Mouse (Mus musculus) ES-E14 (cell line): Measurements from ENCODE around the gene Thada. TPM values are rescaled to one million over a fixed set of nuclear protein-coding genes. Genes with fewer than 3 reads are reported as not detected.

Experiments
- DNase-seq: peaks from one replicate; pipeline ENCODE4 v3.0.0-alpha.2; 2013; ENCODE audit warnings: low read depth, low spot score
- H3K27ac ChIP-seq: 2 replicates; pipeline ENCODE4 v1.5.1; 2012; ENCODE audit warnings: low read depth, mild to moderate bottlenecking, low read length, moderate library complexity, mixed read lengths; ENCODE audit not compliant: poor library complexity, insufficient read depth, severe bottlenecking
- H3K36me3 ChIP-seq: 2 replicates; pipeline ENCODE4 v1.6.1; 2012; ENCODE audit warnings: mild to moderate bottlenecking, low read length, moderate library complexity, mixed read lengths; ENCODE audit not compliant: control insufficient read depth, poor library complexity, insufficient read depth, severe bottlenecking
- H3K4me1 ChIP-seq, 2 experiments: fragments of 150-350 bp in 1 of 2; sonication (generic) in 1 of 2; 2 replicates each; pipeline ENCODE4 v1.6.1; 2012; ENCODE audit warnings: low read length in 2 of 2, mild to moderate bottlenecking in 1 of 2, mixed read lengths in 1 of 2; ENCODE audit not compliant: control insufficient read depth in 2 of 2, insufficient read depth in 2 of 2, poor library complexity in 1 of 2
- H3K4me3 ChIP-seq, 2 experiments: fragments of 150-350 bp in 1 of 2; sonication (generic) in 1 of 2; 2 replicates each; pipeline ENCODE4 v1.5.1; 2012; ENCODE audit warnings: low read length in 2 of 2, low read depth in 1 of 2, mild to moderate bottlenecking in 1 of 2, mixed read lengths in 1 of 2; ENCODE audit not compliant: insufficient read depth in 1 of 2, poor library complexity in 1 of 2, severe bottlenecking in 1 of 2
- H3K9ac ChIP-seq: 2 replicates; pipeline ENCODE4 v1.6.1; 2012; ENCODE audit warnings: low read depth, mild to moderate bottlenecking, low read length, mixed read lengths; ENCODE audit not compliant: poor library complexity, insufficient read depth, severe bottlenecking
- H3K9me3 ChIP-seq: fragments of 150-350 bp; sonication (generic); 2 replicates; pipeline ENCODE4 v1.6.1; 2012; ENCODE audit warnings: low read depth, mild to moderate bottlenecking, low read length; ENCODE audit not compliant: control insufficient read depth, insufficient read depth
- CHD2 ChIP-seq: IDR thresholded peaks from 2 replicates; pipeline ENCODE4 v1.6.1; 2014; ENCODE audit warnings: mild to moderate bottlenecking, low read depth, low read length, inconsistent platforms
- HCFC1 ChIP-seq: IDR thresholded peaks from 2 replicates; pipeline ENCODE4 v1.6.1; 2012; ENCODE audit warnings: low read length, inconsistent platforms, borderline replicate concordance; ENCODE audit not compliant: insufficient read depth
- MAFK ChIP-seq: IDR thresholded peaks from 2 replicates; pipeline ENCODE4 v1.6.1; 2014; ENCODE audit warnings: mild to moderate bottlenecking, low read depth, low read length, inconsistent platforms; ENCODE audit not compliant: insufficient read depth
- ZC3H11A ChIP-seq: IDR thresholded peaks from 2 replicates; pipeline ENCODE4 v1.6.1; 2012; ENCODE audit warnings: low read depth, mild to moderate bottlenecking, inconsistent platforms, low read length, borderline replicate concordance
- ZNF384 ChIP-seq: IDR thresholded peaks from 2 replicates; pipeline ENCODE4 v1.6.1; 2012; ENCODE audit warnings: low read depth, low read length, inconsistent platforms
- in situ Hi-C, 2 experiments: fragments of 600-800 bp; cut with MboI; formaldehyde crosslinking; loops; one replicate each; pipeline ENCODE4 v1.15.1; 2025; ENCODE audit warnings: low sequenced_read_pairs in 2 of 2, inconsistent platforms in 1 of 2; ENCODE audit not compliant: unreplicated experiment in 2 of 2
- total RNA-seq: library from RNA; depleted of rRNA; stranded (reverse); fragments of 300-350 nt; gene quantifications from 2 replicates; pipeline ENCODE4 v1.2.3, GENCODE M21; 2012

Gene Thada
- total RNA-seq, 1 experiment = 37.4 TPM

DNA sequence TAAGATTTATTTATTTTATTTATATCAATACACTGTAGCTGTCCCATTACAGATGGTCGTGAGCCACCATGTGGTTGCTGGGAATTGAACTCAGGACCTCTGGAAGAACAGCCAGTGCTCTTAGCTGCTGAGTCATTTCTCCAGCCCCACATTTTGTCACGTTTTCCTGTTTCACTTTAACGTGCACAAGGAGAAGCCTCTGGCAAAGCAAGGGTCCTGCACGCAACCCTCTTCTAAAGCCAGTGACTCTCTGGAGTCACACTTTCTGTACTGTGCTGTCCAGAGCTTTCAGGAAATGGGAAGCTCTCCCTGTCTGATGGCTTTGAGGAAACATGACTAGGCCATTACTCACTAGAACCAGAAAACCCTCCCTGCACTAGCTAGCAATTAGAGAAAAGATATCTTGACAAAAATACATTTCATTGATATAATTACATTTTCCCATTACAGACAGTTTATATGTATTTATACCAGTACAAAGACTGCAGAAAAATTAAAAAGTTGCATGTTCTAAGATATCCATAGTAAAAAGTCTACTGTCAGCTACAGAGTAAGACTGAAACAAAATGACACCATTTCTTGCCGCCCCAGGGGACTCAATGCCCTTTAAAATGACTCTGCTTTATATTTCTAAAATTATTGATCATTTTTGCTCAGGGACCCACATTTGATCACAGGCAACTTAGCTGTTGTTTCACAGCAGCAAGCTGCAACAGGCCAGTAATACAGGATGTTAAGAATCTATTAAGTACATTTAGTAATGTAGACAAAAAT, 131.6 kb downstream of the Thada start:
- H3K4me1 ChIP-seq = peaks cover 0 to 10% of the 10 kb centered on the region in 2 experiments; a peak in 1 of 4 replicates
- no peaks in the 10 kb centered on the region for H3K9me3 ChIP-seq
- no peak for DNase-seq
- no peak overlapping the region for H3K4me3 ChIP-seq
- TF ChIP-seq HCFC1 (no peak), MAFK (peak; percentile 15; the same call in 1 of the 2 replicates)
- no peak overlapping the region for H3K27ac ChIP-seq
- in situ Hi-C loops = no loop called here
- peaks cover 11% of the 10 kb centered on the region for H3K36me3 ChIP-seq
- H3K9ac ChIP-seq = no peak overlapping the region

GRCm38 (mm10) chr17:84332940-84333339, 133.1 kb downstream of the Thada start:
- TF ChIP-seq ZNF384 (no peak), HCFC1 (no peak), MAFK (no peak), CHD2 (no peak), ZC3H11A (no peak)
- Histone ChIP-seq H3K9me3 (no peaks in the 10 kb centered on the region), H3K36me3 (peaks cover 11% of the 10 kb centered on the region), H3K4me3 (no peak overlapping the region), H3K9ac (no peak overlapping the region), H3K27ac (no peak overlapping the region), H3K4me1 (peaks cover 0 to 10% of the 10 kb centered on the region in 2 experiments; a peak in 1 of 4 replicates)
- no peak for DNase-seq
- in situ Hi-C loops = no loop called here

GRCm38 (mm10) chr17:84330986-84331385, 135.0 kb downstream of the Thada start:
- DNase-seq = no peak
- Histone ChIP-seq H3K27ac (no peak overlapping the region; the same call in 1 of the 2 replicates), H3K36me3 (peaks cover 13% of the 10 kb centered on the region), H3K9me3 (no peaks in the 10 kb centered on the region), H3K4me1 (peaks cover 0 to 10% of the 10 kb centered on the region in 2 experiments; a peak in 1 of 4 replicates), H3K4me3 (no peak overlapping the region), H3K9ac (0 out of 2 replicates have a peak overlapping the region, but pooled peaks have one; percentile 22)
- TF ChIP-seq MAFK (no peak), ZNF384 (no peak), HCFC1 (no peak), CHD2 (no peak), ZC3H11A (no peak)
- in situ Hi-C loops = no loop called here

GRCm38 (mm10) chr17:84330506-84330905, 135.5 kb downstream of the Thada start:
- no peaks in the 10 kb centered on the region for H3K9me3 ChIP-seq
- peaks cover 13% of the 10 kb centered on the region; the same call in 1 of the 2 replicates for H3K36me3 ChIP-seq
- no peak for TF ChIP-seq HCFC1
- TF ChIP-seq ZNF384 = no peak
- TF ChIP-seq ZC3H11A = no peak
- no peak for TF ChIP-seq CHD2
- TF ChIP-seq MAFK = no peak
- no peak overlapping the region for H3K4me3 ChIP-seq
- DNase-seq = no peak
- no peak overlapping the region for H3K9ac ChIP-seq
- in situ Hi-C loops = no loop called here
- no peak overlapping the region for H3K27ac ChIP-seq
- H3K4me1 ChIP-seq = peaks cover 0 to 10% of the 10 kb centered on the region in 2 experiments; a peak in 1 of 4 replicates
